Mouse (Mus musculus) myocyte (in vitro differentiated cells): ENCODE results near the gene Tcam1.

Source experiments
- CEBPB ChIP-seq: IDR thresholded peaks from 2 replicates; pipeline ENCODE4 v1.6.1; 2011; ENCODE audit warnings: mild to moderate bottlenecking, moderate library complexity; ENCODE audit not compliant: poor library complexity, insufficient read depth, severe bottlenecking
- MAX ChIP-seq: IDR thresholded peaks from one replicate; pipeline ENCODE4 v1.6.1; 2011; ENCODE audit warnings: low read depth, mild to moderate bottlenecking, control low read depth
- MYOD1 ChIP-seq, 3 experiments: IDR thresholded peaks; one replicate each; pipeline ENCODE4 v1.6.1; 2011; ENCODE audit warnings: control low read depth in 2 of 3, low read depth in 2 of 3, mild to moderate bottlenecking in 2 of 3, moderate library complexity in 1 of 3; ENCODE audit not compliant: insufficient read length in 2 of 3, control insufficient read depth in 1 of 3
- MYOG ChIP-seq, 3 experiments: IDR thresholded peaks; one replicate each; pipeline ENCODE4 v1.6.1; 2011; ENCODE audit warnings: control low read depth in 2 of 3, low read depth in 2 of 3, mild to moderate bottlenecking in 2 of 3; ENCODE audit not compliant: insufficient read length in 2 of 3, control insufficient read depth in 1 of 3, insufficient read depth in 1 of 3
- POLR2A ChIP-seq: IDR thresholded peaks from one replicate; pipeline ENCODE4 v1.6.1; 2011; ENCODE audit warnings: low read depth, mild to moderate bottlenecking, control low read depth, moderate library complexity; ENCODE audit not compliant: insufficient read length
- POLR2AphosphoS2 ChIP-seq: IDR thresholded peaks from one replicate; pipeline ENCODE4 v1.6.1; 2011; ENCODE audit warnings: low read depth, control low read depth; ENCODE audit not compliant: insufficient read length
- REST ChIP-seq: IDR thresholded peaks from one replicate; pipeline ENCODE4 v1.6.1; 2011; ENCODE audit warnings: mild to moderate bottlenecking, control low read depth, moderate library complexity; ENCODE audit not compliant: insufficient read depth, insufficient read length
- TCF3 ChIP-seq: IDR thresholded peaks from one replicate; pipeline ENCODE4 v1.6.1; 2011; ENCODE audit warnings: low read depth, control low read depth; ENCODE audit not compliant: insufficient read length
- USF1 ChIP-seq: IDR thresholded peaks from one replicate; pipeline ENCODE4 v1.6.1; 2011; ENCODE audit warnings: low read depth, mild to moderate bottlenecking, control low read depth, moderate library complexity

- TF ChIP-seq MYOG (IDR thresholded peaks at IDR 0.05; ENCODE audit: control insufficient read depth in 1 of 3, insufficient read depth in 1 of 3, insufficient read length in 2 of 3, low read depth in 2 of 3) (no peak), POLR2A (no peak), TCF3 (no peak), POLR2AphosphoS2 (no peak), USF1 (peak; percentile 29), CEBPB (no peak), MYOD1 (IDR thresholded peaks at IDR 0.05; ENCODE audit: control insufficient read depth in 1 of 3, insufficient read length in 2 of 3, low read depth in 2 of 3) (no peak), MAX (no peak), REST (no peak)
These were observed 48.4 kb downstream of the Tcam1 start for GRCm38 (mm10) chr11:106324858-106325257.
